Mouse (Mus musculus): ENCODE measurements around the gene Spin1. TPM values are rescaled to one million over a fixed set of nuclear protein-coding genes. Genes with fewer than 3 reads are reported as not detected.
A peak's percentile ranks its signal among the peaks of the same experiment; 100 is the strongest.

Spin1 gene
- polyA plus RNA-seq, 1 experiment from 2014 or later: 40.6 TPM

- DNase-seq (ENCODE audit: low spot score) (no peak), ATAC-seq (no peak)
- Histone ChIP-seq H3K36me3 (ENCODE audit: insufficient read depth, low read length) (no peaks in the 10 kb centered on the region), H3K4me3 (ENCODE audit: low read depth, low read length) (no peak overlapping the region), H3K9ac (replicated peaks; ENCODE audit: low read depth) (no peak overlapping the region), H3K4me1 (ENCODE audit: insufficient read depth, low read depth, low read length) (no peaks in the 10 kb centered on the region), H3K9me3 (ENCODE audit: low read length) (no peaks in the 10 kb centered on the region), H3K27me3 (replicated peaks; ENCODE audit: insufficient read depth, low read length) (no peaks in the 10 kb centered on the region), H3K4me2 (replicated peaks; ENCODE audit: low read depth, low read length) (no peak overlapping the region), H3K27ac (ENCODE audit: low read length) (no peak overlapping the region)
- TF ChIP-seq EP300 (IDR thresholded peaks at IDR 0.05): no peak
- TF ChIP-seq CTCF (IDR thresholded peaks at IDR 0.05): no peak
- 73% methylated on average over 5 of the region's 5 CpGs for WGBS
Observed at GRCm38 (mm10) chr13:51093430-51093829, 7.2 kb upstream of the Spin1 start.

- no peak overlapping the region for H3K9ac ChIP-seq (replicated peaks; ENCODE audit: low read depth)
- DNase-seq (ENCODE audit: low spot score): no peak
- H3K36me3 ChIP-seq (ENCODE audit: insufficient read depth, low read length): no peaks in the 10 kb centered on the region
- TF ChIP-seq CTCF (IDR thresholded peaks at IDR 0.05) (no peak), EP300 (IDR thresholded peaks at IDR 0.05) (no peak)
- no peak overlapping the region for H3K27ac ChIP-seq (ENCODE audit: low read length)
- H3K4me2 ChIP-seq (replicated peaks; ENCODE audit: low read depth, low read length): no peak overlapping the region
- no peak for ATAC-seq
- H3K9me3 ChIP-seq (ENCODE audit: low read length): no peaks in the 10 kb centered on the region
- H3K4me3 ChIP-seq (ENCODE audit: low read depth, low read length): no peak overlapping the region
- peaks cover 4% of the 10 kb centered on the region; the same call in 1 of the 2 replicates for H3K4me1 ChIP-seq (ENCODE audit: insufficient read depth, low read depth, low read length)
- H3K27me3 ChIP-seq (replicated peaks; ENCODE audit: insufficient read depth, low read length): no peaks in the 10 kb centered on the region
- 73% methylated on average over 16 of the region's 16 CpGs for WGBS
Observed at GRCm38 (mm10) chr13:51094323-51095195, 6.1 kb upstream of the Spin1 start.

- no peak overlapping the region for H3K27ac ChIP-seq (ENCODE audit: low read length)
- WGBS: 73% methylated on average over 7 of the region's 7 CpGs
- peaks cover 4% of the 10 kb centered on the region; the same call in 1 of the 2 replicates for H3K4me1 ChIP-seq (ENCODE audit: insufficient read depth, low read depth, low read length)
- H3K4me3 ChIP-seq (ENCODE audit: low read depth, low read length): no peak overlapping the region
- H3K36me3 ChIP-seq (ENCODE audit: insufficient read depth, low read length): no peaks in the 10 kb centered on the region
- ATAC-seq (no peak), DNase-seq (ENCODE audit: low spot score) (no peak)
- H3K9ac ChIP-seq (replicated peaks; ENCODE audit: low read depth): no peak overlapping the region
- H3K4me2 ChIP-seq (replicated peaks; ENCODE audit: low read depth, low read length): no peak overlapping the region
- no peaks in the 10 kb centered on the region for H3K27me3 ChIP-seq (replicated peaks; ENCODE audit: insufficient read depth, low read length)
- H3K9me3 ChIP-seq (ENCODE audit: low read length): no peaks in the 10 kb centered on the region
- TF ChIP-seq CTCF (IDR thresholded peaks at IDR 0.05) (no peak), EP300 (IDR thresholded peaks at IDR 0.05) (no peak)
Observed at GRCm38 (mm10) chr13:51095196-51095715, 5.4 kb upstream of the Spin1 start.

- 80% methylated on average over 6 of the region's 6 CpGs for WGBS
- Histone ChIP-seq H3K9me3 (ENCODE audit: low read length) (no peaks in the 10 kb centered on the region), H3K4me2 (replicated peaks; ENCODE audit: low read depth, low read length) (no peak overlapping the region), H3K9ac (replicated peaks; ENCODE audit: low read depth) (no peak overlapping the region), H3K36me3 (ENCODE audit: insufficient read depth, low read length) (no peaks in the 10 kb centered on the region), H3K4me1 (ENCODE audit: insufficient read depth, low read depth, low read length) (peaks cover 4% of the 10 kb centered on the region; the same call in 1 of the 2 replicates), H3K4me3 (ENCODE audit: low read depth, low read length) (no peak overlapping the region), H3K27me3 (replicated peaks; ENCODE audit: insufficient read depth, low read length) (no peaks in the 10 kb centered on the region), H3K27ac (ENCODE audit: low read length) (no peak overlapping the region)
- DNase-seq (ENCODE audit: low spot score) (no peak), ATAC-seq (no peak)
- TF ChIP-seq EP300 (IDR thresholded peaks at IDR 0.05) (no peak), CTCF (IDR thresholded peaks at IDR 0.05) (no peak)
Observed at GRCm38 (mm10) chr13:51096644-51097043, 4.0 kb upstream of the Spin1 start.

- DNase-seq (ENCODE audit: low spot score): peak; percentile 55
- ATAC-seq: no peak
Observed at GRCm38 (mm10) chr13:51099560-51100232, 984 bp upstream of the Spin1 start.

More at GRCm38 (mm10) chr13:51099560-51100232, 984 bp upstream of the Spin1 start:
- H3K9me3 ChIP-seq (ENCODE audit: low read length): no peaks in the 10 kb centered on the region; the same call in 1 of the 2 replicates
- under 1% methylated on average over 25 of the region's 26 CpGs for WGBS
- H3K9ac ChIP-seq (replicated peaks; ENCODE audit: low read depth): peak overlapping the region; percentile 88
- H3K4me2 ChIP-seq (replicated peaks; ENCODE audit: low read depth, low read length): peak overlapping the region; percentile 91
- TF ChIP-seq EP300 (IDR thresholded peaks at IDR 0.05) (0 out of 2 replicates have a peak, but pooled peaks have one; percentile 22), CTCF (IDR thresholded peaks at IDR 0.05) (no peak)
- peak overlapping the region; percentile 94 for H3K27ac ChIP-seq (ENCODE audit: low read length)
- peaks cover 9% of the 10 kb centered on the region; the same call in 1 of the 2 replicates for H3K4me1 ChIP-seq (ENCODE audit: insufficient read depth, low read depth, low read length)
- peak overlapping the region; percentile 97 for H3K4me3 ChIP-seq (ENCODE audit: low read depth, low read length)
- no peaks in the 10 kb centered on the region for H3K36me3 ChIP-seq (ENCODE audit: insufficient read depth, low read length)
- no peaks in the 10 kb centered on the region for H3K27me3 ChIP-seq (replicated peaks; ENCODE audit: insufficient read depth, low read length)

Data from lung, postnatal 0 days (tissue).